Mouse (Mus musculus) liver, embryonic 12.5 days (tissue): ENCODE measurements around the gene Asb17. TPM values are rescaled to one million over a fixed set of nuclear protein-coding genes. Genes with fewer than 3 reads are reported as not detected.
"Not testable (repeated sequence)": the region's sequence is repeated elsewhere in the genome, so short reads cannot be mapped to it uniquely, and the experiment has no call there.

ENCODE experiments used
- ATAC-seq: fragments of 200-750 bp; cut with Nextera tagmentation; 2 replicates; pipeline ENCODE4 v1.8.0; 2017; ENCODE audit warnings: moderate number of reproducible peaks, mild to moderate bottlenecking, moderate library complexity
- H3K27ac ChIP-seq: fragments of 300-500 bp; sonication (generic); 2 replicates; pipeline ENCODE4 v1.5.1; 2016; ENCODE audit warnings: mild to moderate bottlenecking
- H3K27me3 ChIP-seq: fragments of 300-500 bp; sonication (generic); replicated peaks from 2 replicates; pipeline ENCODE4 v1.6.1; 2016; ENCODE audit warnings: mild to moderate bottlenecking, moderate library complexity
- H3K36me3 ChIP-seq: fragments of 300-500 bp; sonication (generic); 2 replicates; pipeline ENCODE4 v1.6.1; 2016; ENCODE audit warnings: mild to moderate bottlenecking, moderate library complexity
- H3K4me1 ChIP-seq: fragments of 300-500 bp; sonication (generic); 2 replicates; pipeline ENCODE4 v1.6.1; 2016
- H3K4me2 ChIP-seq: fragments of 300-500 bp; sonication (generic); 2 replicates; pipeline ENCODE4 v1.6.1; 2016; ENCODE audit warnings: mild to moderate bottlenecking, moderate library complexity
- H3K4me3 ChIP-seq: fragments of 300-500 bp; sonication (generic); 2 replicates; pipeline ENCODE4 v1.5.1; 2016; ENCODE audit warnings: mild to moderate bottlenecking, moderate library complexity
- H3K9ac ChIP-seq: fragments of 300-500 bp; sonication (generic); 2 replicates; pipeline ENCODE4 v1.6.1; 2016; ENCODE audit warnings: mild to moderate bottlenecking, moderate library complexity
- H3K9me3 ChIP-seq: fragments of 300-500 bp; sonication (generic); replicated peaks from 2 replicates; pipeline ENCODE4 v1.6.1; 2016; ENCODE audit warnings: mild to moderate bottlenecking, moderate library complexity
- WGBS: fragments of 180-500 bp; shearing (Covaris S2); methylation state at CpG from one replicate; pipeline ENCODE4 v1.1.7; 2016; ENCODE audit not compliant: insufficient replicate concordance; 5-methylcytosine and 5-hydroxymethylcytosine counted together
- polyA plus RNA-seq: library from polyadenylated mRNA; unstranded; fragments of >200 nt; fragmentation: Nextera tagmentation; extraction: Ambion mirVana; gene quantifications from 2 replicates; pipeline ENCODE4 v1.2.1, GENCODE M21; 2016

Asb17 gene
- polyA plus RNA-seq, 1 experiment from 2014 or later: 6.4 TPM

DNA sequence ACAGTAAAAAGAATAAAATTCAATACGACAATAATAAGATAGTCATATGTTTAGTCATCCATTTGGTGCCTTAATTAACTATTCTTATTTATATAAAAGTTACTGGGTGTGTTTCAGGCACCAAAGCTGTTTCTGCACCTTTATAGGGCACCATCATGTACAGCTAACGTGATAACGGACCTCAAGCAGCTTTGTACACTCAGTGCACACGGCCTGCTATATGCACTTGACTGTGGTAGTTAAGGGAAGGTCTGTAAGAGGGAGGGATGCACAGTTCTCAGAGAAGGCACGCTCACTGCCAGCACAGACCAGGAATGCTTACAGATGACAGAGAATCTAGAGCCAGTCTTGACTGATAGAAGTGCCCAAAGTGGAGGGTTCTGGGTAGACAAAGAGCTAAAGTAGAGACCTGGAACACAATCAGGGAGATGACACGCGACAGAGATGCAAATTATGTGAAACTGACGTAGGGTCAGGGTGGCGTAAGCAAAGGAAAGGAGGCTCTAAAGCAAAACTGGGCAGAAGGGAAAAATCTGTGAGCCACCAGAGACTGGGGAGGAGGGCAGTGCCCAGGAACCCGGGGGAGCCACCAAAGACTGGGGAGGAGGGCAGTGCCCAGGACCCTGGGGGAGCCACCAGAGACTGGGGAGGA lies 14.5 kb downstream of the Asb17 start:
- H3K9me3 ChIP-seq: no peaks in the 10 kb centered on the region
- no peaks in the 10 kb centered on the region for H3K27me3 ChIP-seq
- H3K9ac ChIP-seq: peak overlapping the region; percentile 2; the same call in 1 of the 2 replicates
- peak; percentile 58 for ATAC-seq
- no peak overlapping the region for H3K4me2 ChIP-seq
- H3K4me1 ChIP-seq: peaks cover 45% of the 10 kb centered on the region
- 74% methylated on average over 10 of the region's 10 CpGs for WGBS
- H3K27ac ChIP-seq: no peak overlapping the region; the same call in none of the 2 replicates
- H3K4me3 ChIP-seq: no peak overlapping the region
- peaks cover 4% of the 10 kb centered on the region; the same call in 1 of the 2 replicates for H3K36me3 ChIP-seq

DNA sequence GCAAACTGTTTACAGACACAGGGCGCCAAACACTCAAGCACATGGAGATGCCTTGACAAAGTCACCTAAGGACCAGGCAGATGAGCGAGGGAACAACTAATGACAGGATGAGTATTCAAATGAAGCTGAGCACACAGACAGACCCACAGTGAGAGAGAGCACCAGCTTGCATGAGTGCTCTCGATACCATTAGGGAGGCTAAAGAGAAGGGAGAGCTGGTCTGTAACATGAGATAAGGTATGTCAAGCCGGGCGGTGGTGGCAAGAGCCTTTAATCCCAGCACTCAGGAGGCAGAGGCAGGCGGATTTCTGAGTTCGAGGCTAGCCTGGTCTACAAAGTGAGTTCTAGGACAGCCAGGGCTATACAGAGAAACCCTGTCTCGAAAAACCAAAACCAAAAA lies 16.4 kb downstream of the Asb17 start:
- 54% methylated on average over 8 of the region's 8 CpGs for WGBS
- H3K9me3 ChIP-seq, H3K36me3 ChIP-seq, H3K4me2 ChIP-seq, H3K9ac ChIP-seq, H3K4me3 ChIP-seq, H3K27me3 ChIP-seq: not testable (repeated sequence)
- peak; percentile 88 for ATAC-seq
- Histone ChIP-seq H3K27ac (peak overlapping the region; percentile 73), H3K4me1 (peaks cover 37% of the 10 kb centered on the region)

DNA sequence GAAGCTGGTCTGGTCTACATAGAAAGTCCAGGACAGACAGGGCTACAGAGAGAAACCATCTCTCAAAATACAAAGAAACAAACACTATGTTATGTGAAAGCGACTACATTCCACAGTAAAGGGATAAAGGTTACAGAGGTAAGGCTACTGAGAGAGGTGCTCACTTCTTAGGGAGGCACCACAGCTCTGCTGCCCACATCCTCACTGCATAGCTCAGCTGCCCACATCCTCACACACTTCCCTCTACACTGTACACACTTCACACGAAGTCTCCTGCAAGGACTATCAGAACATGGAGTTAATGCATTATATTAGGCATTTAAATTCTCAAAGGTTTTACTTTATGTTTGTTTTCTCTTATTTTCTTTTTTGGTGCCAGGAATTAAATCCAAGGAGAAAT lies 19.8 kb downstream of the Asb17 start:
- Histone ChIP-seq H3K9me3 (no peaks in the 10 kb centered on the region), H3K4me3 (no peak overlapping the region), H3K27me3 (no peaks in the 10 kb centered on the region), H3K4me2 (no peak overlapping the region), H3K9ac (no peak overlapping the region), H3K36me3 (no peaks in the 10 kb centered on the region), H3K27ac (no peak overlapping the region), H3K4me1 (peaks cover 28% of the 10 kb centered on the region)
- 52% methylated on average over 2 of the region's 2 CpGs for WGBS
- ATAC-seq: no peak

DNA sequence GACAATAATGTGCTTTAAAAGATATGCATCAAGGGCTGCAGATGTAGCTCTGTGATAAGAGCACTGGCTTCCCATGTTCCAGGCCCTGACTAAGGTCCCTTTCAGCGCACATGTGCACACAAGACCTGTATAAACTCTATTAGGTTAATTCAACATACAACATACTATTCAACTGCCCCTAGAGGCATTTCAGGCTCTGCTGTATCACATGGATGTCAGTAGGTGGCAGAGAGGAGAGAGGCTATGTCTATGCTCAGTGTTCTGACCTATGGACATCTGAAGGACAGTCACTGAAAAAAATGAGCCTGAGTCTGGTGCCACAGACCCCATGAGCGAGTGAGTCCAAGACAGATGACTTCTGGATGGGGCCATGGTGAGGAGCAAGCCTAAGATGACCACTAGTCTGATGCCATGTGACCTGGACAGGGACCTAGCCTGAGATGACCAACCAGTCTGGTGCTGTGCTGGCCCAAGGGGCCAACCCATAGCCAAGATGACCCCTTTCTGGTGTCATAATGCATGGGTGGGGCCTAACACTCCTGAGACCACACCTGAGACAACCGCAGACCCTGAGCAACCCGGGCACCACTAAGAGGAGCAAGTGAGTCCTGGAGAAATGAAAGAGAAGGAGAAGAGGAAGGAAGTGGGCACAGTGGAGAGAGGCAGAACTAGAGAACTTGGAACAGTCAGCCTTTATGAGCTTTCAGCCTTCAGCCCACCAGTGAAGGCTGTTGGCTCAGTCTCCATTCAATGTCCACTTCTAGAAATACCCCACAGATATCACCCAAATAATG lies 20.8 kb downstream of the Asb17 start:
- Histone ChIP-seq H3K27me3 (no peaks in the 10 kb centered on the region), H3K9me3 (no peaks in the 10 kb centered on the region), H3K36me3 (no peaks in the 10 kb centered on the region), H3K4me2 (no peak overlapping the region), H3K4me1 (peaks cover 18% of the 10 kb centered on the region), H3K27ac (no peak overlapping the region), H3K4me3 (no peak overlapping the region), H3K9ac (no peak overlapping the region)
- 61% methylated on average over 4 of the region's 4 CpGs for WGBS
- ATAC-seq: peak; percentile 38

DNA sequence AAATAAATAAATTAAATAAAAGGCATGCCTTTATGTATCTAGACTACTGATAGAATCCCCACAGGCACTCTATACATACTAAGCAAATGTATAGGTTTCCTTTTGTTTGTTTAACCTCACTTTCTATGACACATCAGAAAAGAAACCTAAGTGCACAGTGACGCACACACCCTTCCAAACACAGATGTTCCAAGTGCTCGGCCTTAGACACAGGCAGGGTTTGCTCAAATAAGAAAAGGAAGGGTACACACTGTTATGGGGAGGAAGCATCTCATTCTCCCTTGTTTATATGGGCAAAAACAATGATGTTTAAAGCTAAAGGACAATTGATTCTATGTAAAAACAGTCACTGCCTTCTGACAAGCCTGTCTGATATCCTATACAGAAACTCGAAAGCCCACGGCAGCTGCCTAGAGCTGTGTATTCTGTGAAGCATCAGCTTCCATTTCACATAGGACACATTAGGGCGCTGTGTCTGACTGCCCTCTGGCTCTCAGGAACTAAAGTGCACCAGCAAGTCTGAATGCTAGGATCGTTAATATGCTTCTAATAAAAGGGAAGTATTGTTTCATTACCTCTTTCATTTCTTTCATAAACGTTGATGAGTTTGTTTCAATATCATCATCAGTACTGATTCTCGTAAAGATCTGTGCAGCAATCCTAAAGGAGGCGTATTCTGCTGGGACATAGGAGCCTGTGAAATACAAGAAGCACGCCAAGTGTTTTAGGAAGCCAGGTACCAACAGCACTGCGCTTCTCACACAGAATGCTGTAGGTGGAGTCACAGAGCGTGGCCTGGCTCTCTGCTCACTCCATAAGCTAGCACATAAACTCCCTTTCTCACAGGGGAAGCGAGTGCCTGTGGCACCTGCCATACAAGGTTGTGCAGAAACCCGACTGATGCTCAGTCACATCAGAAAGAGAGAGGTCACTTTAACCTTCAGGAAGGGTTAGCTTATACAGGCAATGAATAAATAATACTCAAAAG lies 23.4 kb downstream of the Asb17 start:
- no peaks in the 10 kb centered on the region for H3K36me3 ChIP-seq
- 72% methylated on average over 14 of the region's 14 CpGs for WGBS
- no peak for ATAC-seq

DNA sequence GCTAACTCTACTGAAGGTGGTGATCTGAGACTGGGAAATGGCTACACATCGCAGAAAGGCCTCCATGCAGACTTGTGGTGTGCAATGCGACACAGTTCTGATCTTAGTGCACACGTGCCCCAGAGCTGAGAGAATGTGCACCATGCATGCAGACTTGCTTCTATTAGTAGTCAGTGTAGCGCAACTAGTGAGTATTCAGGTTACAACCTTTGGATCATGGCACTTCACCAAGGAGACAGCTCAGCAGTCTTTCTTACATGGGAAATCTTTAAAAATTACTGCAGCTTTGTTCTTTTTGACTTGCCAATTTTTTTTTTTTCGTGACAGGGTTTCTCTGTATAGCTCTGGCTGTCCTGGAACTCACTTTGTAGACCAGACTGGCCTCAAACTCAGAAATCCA lies 27.4 kb downstream of the Asb17 start:
- Histone ChIP-seq H3K4me3 (no peak overlapping the region), H3K27ac (no peak overlapping the region), H3K4me1 (no peaks in the 10 kb centered on the region), H3K9me3 (no peaks in the 10 kb centered on the region), H3K9ac (no peak overlapping the region), H3K4me2 (no peak overlapping the region), H3K27me3 (0 out of 2 replicates have a peak, but pooled peaks cover 10% of the 10 kb centered on the region), H3K36me3 (no peaks in the 10 kb centered on the region)
- WGBS: 66% methylated on average over 5 of the region's 5 CpGs
- no peak for ATAC-seq

More for the DNA sequence above, 23.4 kb downstream of the Asb17 start:
- Histone ChIP-seq H3K27me3 (no peaks in the 10 kb centered on the region), H3K27ac (no peak overlapping the region), H3K4me3 (no peak overlapping the region), H3K4me2 (no peak overlapping the region), H3K4me1 (peaks cover 6% of the 10 kb centered on the region), H3K9ac (no peak overlapping the region), H3K9me3 (no peaks in the 10 kb centered on the region)

DNA sequence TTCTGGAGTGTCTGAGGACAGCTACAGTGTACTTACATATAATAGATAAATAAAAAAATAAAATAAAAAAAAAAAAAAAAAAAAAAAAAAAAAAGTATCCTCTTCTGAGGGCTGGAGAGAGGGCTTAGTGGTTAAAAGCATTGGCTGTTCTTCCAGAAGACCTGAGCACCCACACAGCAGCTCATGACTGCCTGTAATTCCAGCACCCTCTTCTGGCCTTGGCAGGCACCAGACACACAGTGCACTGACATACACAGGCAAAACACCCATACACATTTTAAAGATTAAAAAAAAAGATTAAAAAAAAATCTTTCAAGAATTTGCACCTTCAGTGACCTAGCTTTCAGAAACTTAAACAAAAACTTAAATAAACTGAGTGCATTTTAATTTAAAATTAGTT lies 42.3 kb downstream of the Asb17 start:
- H3K4me3 ChIP-seq: no peak overlapping the region
- ATAC-seq: no peak
- no peak overlapping the region for H3K27ac ChIP-seq
- no peaks in the 10 kb centered on the region for H3K36me3 ChIP-seq
- H3K27me3 ChIP-seq: peaks cover 5% of the 10 kb centered on the region; the same call in 1 of the 2 replicates
- H3K4me2 ChIP-seq: no peak overlapping the region
- no peak overlapping the region for H3K9ac ChIP-seq
- H3K4me1 ChIP-seq: peaks cover 25% of the 10 kb centered on the region
- H3K9me3 ChIP-seq: no peaks in the 10 kb centered on the region

DNA sequence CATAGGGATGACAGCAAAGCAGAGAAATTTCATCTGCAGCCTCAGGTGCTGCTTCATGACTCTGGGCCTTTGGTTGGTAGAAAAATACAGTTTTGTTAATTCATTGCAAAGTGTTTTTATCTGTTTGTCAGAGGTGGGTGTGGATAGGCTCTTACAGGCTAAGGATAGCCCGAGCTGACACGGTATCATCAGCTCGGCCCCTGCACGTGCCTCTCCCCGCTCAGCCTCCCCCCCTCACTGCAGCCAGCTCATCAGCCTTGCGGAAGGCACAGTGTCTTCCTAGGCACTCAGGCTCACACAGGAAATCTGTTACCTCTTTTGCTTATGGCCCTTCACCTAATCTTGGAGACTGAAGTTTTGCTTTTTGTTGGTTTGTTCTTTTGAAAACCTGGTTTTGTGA lies 44.1 kb downstream of the Asb17 start:
- 33% methylated on average over 6 of the region's 6 CpGs for WGBS
- Histone ChIP-seq H3K9ac (no peak overlapping the region), H3K4me3 (no peak overlapping the region), H3K36me3 (no peaks in the 10 kb centered on the region), H3K4me1 (peaks cover 25% of the 10 kb centered on the region), H3K9me3 (no peaks in the 10 kb centered on the region), H3K4me2 (peak overlapping the region; percentile 36), H3K27ac (peak overlapping the region; percentile 42; the same call in 1 of the 2 replicates), H3K27me3 (peaks cover under 1% of the 10 kb centered on the region; the same call in 1 of the 2 replicates)
- ATAC-seq: peak; percentile 92

DNA sequence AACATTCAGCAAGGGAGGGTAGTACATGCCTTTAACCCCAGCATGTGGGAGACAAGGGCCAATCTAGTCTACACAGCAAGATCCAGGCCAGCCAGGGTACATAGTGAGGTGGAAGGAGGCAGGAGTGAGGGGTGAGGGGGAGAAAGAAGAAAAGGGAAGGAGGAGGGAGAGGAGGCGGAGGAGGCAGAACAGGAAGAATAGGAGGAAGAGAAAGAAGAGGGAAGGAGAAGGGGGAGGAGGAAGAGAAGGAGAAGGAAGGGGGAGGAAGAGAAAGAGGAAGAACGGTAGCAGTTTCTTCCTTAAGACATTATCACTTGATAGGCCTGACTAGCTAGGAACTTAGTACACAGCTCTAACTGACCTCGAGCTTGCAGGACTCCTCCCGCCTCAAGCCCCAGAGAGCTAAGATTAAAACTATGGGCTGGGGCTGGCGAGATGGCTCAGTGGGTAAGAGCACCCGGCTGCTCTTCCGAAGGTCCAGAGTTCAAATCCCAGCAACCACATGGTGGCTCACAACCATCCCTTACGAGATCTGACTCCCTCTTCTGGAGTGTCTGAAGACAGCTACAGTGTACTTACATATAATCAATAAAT lies 45.3 kb downstream of the Asb17 start:
- H3K9ac ChIP-seq: no peak overlapping the region
- ATAC-seq: no peak
- H3K4me1 ChIP-seq: peaks cover 33% of the 10 kb centered on the region
- H3K27me3 ChIP-seq: peaks cover 3% of the 10 kb centered on the region; the same call in 1 of the 2 replicates
- H3K4me2 ChIP-seq: no peak overlapping the region
- WGBS: 50% methylated on average over 8 of the region's 8 CpGs
- no peak overlapping the region for H3K27ac ChIP-seq
- no peaks in the 10 kb centered on the region for H3K36me3 ChIP-seq
- H3K4me3 ChIP-seq: no peak overlapping the region
- H3K9me3 ChIP-seq: no peaks in the 10 kb centered on the region

DNA sequence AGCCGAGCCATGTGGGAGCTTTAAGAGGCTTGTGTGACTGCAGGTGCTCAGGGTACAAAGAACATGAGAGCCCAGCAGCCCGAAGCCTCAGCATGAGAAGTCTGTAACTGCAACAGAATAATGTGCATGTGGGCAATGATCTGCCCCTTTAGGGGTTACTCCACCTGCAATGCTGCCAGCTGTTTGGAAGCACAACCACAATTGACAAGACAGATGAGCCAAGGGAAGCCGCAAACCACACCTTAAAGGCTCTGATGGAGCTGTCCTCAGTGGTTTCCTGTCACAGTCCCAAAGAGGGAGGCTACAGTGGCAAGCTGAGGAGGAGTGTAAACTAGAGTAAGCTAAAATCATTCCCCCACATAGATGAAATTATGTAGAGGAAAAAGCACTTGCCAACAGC lies 51.4 kb downstream of the Asb17 start:
- Histone ChIP-seq H3K27ac (no peak overlapping the region), H3K4me1 (peaks cover 12% of the 10 kb centered on the region), H3K36me3 (no peaks in the 10 kb centered on the region), H3K9ac (no peak overlapping the region), H3K27me3 (0 out of 2 replicates have a peak, but pooled peaks cover 8% of the 10 kb centered on the region), H3K4me3 (no peak overlapping the region), H3K9me3 (no peaks in the 10 kb centered on the region), H3K4me2 (no peak overlapping the region)
- WGBS: 35% methylated on average over 3 of the region's 3 CpGs
- no peak for ATAC-seq

DNA sequence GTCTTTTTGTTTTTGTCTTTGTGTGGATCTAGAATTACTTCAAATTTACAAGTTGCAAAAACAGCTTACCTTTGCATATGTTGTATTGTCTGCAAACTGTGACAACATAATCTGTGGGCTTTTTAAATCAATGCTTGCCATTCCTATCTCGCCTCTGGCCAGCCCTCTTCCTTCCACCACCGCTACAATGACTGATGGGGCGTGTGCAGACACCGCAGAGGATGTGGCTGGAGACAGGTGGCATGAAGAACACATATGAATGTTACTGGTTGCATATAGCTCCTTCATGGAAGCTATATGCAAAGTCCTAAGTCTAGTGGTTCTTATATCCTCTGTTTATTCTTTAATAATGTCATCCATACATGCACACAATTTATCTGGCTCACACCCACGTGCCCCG lies 53.2 kb downstream of the Asb17 start:
- no peak overlapping the region for H3K9ac ChIP-seq
- H3K4me1 ChIP-seq: peaks cover 23% of the 10 kb centered on the region
- H3K36me3 ChIP-seq: no peaks in the 10 kb centered on the region
- ATAC-seq: no peak
- no peak overlapping the region for H3K4me2 ChIP-seq
- H3K4me3 ChIP-seq: no peak overlapping the region
- 0 out of 2 replicates have a peak, but pooled peaks cover 8% of the 10 kb centered on the region for H3K27me3 ChIP-seq
- no peak overlapping the region for H3K27ac ChIP-seq
- no peaks in the 10 kb centered on the region for H3K9me3 ChIP-seq
- WGBS: 23% methylated on average over 6 of the region's 6 CpGs
